Mouse (Mus musculus) megakaryocyte, embryonic 14.5 days (primary cell): Measurements from ENCODE around the gene Col18a1. TPM values are rescaled to one million over a fixed set of nuclear protein-coding genes. Genes with fewer than 3 reads are reported as not detected.

Source experiments
- H3K27me3 ChIP-seq: replicated peaks from 2 replicates; pipeline ENCODE3; 2012; ENCODE audit warnings: inconsistent platforms
- H3K36me3 ChIP-seq: replicated peaks from 2 replicates; pipeline ENCODE3; 2012; ENCODE audit warnings: low read length, inconsistent platforms, mixed read lengths
- H3K4me1 ChIP-seq: 2 replicates; pipeline ENCODE4 v1.6.1; 2012; ENCODE audit warnings: inconsistent platforms
- H3K4me3 ChIP-seq: replicated peaks from 2 replicates; pipeline ENCODE3; 2012; ENCODE audit warnings: moderate library complexity, mild to moderate bottlenecking, inconsistent platforms
- H3K9me3 ChIP-seq: 2 replicates; pipeline ENCODE4 v1.6.1; 2012; ENCODE audit warnings: inconsistent platforms
- FLI1 ChIP-seq: IDR thresholded peaks from 2 replicates; pipeline ENCODE4 v1.6.1; 2012; ENCODE audit warnings: low read length, inconsistent platforms, mixed read lengths
- GATA1 ChIP-seq: IDR thresholded peaks from 3 replicates; pipeline ENCODE4 v1.6.1; 2012; ENCODE audit warnings: mixed read lengths, low read length, inconsistent platforms, borderline replicate concordance
- polyA plus RNA-seq: library from polyadenylated mRNA; stranded (reverse); fragments of >175 nt; gene quantifications from 2 replicates; pipeline ENCODE4 v1.2.3, GENCODE M21; 2012; ENCODE audit warnings: low replicate concordance; ENCODE audit not compliant: insufficient read depth

The Col18a1 gene
- polyA plus RNA-seq, 1 experiment = 946 TPM

GRCm38 (mm10) chr10:77078961-77079360 is 87.4 kb downstream of the Col18a1 start:
- Histone ChIP-seq H3K9me3 (no peaks in the 10 kb centered on the region), H3K4me3 (no peak overlapping the region), H3K4me1 (peaks cover 10% of the 10 kb centered on the region), H3K36me3 (peaks cover 97% of the 10 kb centered on the region), H3K27me3 (no peaks in the 10 kb centered on the region)
- TF ChIP-seq GATA1 (no peak), FLI1 (no peak)

GRCm38 (mm10) chr10:77078456-77078855 is 87.9 kb downstream of the Col18a1 start:
- no peaks in the 10 kb centered on the region for H3K9me3 ChIP-seq
- no peak for TF ChIP-seq FLI1
- TF ChIP-seq GATA1 = no peak
- peaks cover 7% of the 10 kb centered on the region for H3K4me1 ChIP-seq
- peaks cover 97% of the 10 kb centered on the region for H3K36me3 ChIP-seq
- no peak overlapping the region for H3K4me3 ChIP-seq
- H3K27me3 ChIP-seq = no peaks in the 10 kb centered on the region

- Histone ChIP-seq H3K27me3 (no peaks in the 10 kb centered on the region), H3K4me1 (peaks cover 21% of the 10 kb centered on the region), H3K4me3 (no peak overlapping the region), H3K36me3 (peaks cover 100% of the 10 kb centered on the region), H3K9me3 (no peaks in the 10 kb centered on the region)
- TF ChIP-seq FLI1 (no peak), GATA1 (no peak)
These were observed 91.9 kb downstream of the Col18a1 start for GRCm38 (mm10) chr10:77074276-77074974.

DNA sequence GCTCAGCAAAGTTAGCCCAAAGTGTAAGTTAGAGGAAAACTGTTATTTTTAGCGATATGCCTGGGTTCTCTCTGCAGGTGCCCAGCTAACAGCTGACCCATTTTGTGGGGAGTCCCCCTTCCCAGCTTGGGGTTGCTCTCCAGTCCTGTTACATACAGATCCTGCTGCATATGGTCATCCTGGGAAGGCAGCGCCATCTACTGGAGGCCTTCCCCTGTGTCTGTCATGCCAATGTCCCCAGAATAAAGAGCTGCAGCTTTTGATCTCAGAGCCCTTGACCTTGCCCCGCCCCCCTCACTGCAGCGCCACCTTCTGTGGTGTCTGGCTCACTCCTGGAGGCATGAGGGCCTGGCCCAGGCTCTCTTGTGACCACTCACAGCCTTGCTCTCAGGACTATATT is 96.3 kb downstream of the Col18a1 start:
- TF ChIP-seq GATA1 (no peak), FLI1 (no peak)
- H3K36me3 ChIP-seq = peaks cover 99% of the 10 kb centered on the region

GRCm38 (mm10) chr10:77068469-77068868 is 97.9 kb downstream of the Col18a1 start:
- H3K4me3 ChIP-seq = no peak overlapping the region
- H3K27me3 ChIP-seq = no peaks in the 10 kb centered on the region
- peaks cover 99% of the 10 kb centered on the region for H3K36me3 ChIP-seq
- TF ChIP-seq FLI1 (no peak), GATA1 (no peak)
- no peaks in the 10 kb centered on the region for H3K9me3 ChIP-seq
- H3K4me1 ChIP-seq = peaks cover 57% of the 10 kb centered on the region

More for the DNA sequence above, 96.3 kb downstream of the Col18a1 start:
- H3K4me1 ChIP-seq = peaks cover 46% of the 10 kb centered on the region
- H3K9me3 ChIP-seq = no peaks in the 10 kb centered on the region
- H3K4me3 ChIP-seq = no peak overlapping the region
- H3K27me3 ChIP-seq = no peaks in the 10 kb centered on the region

GRCm38 (mm10) chr10:77064659-77065058 is 101.7 kb downstream of the Col18a1 start:
- peaks cover 38% of the 10 kb centered on the region for H3K4me1 ChIP-seq
- no peaks in the 10 kb centered on the region for H3K9me3 ChIP-seq
- H3K36me3 ChIP-seq = peaks cover 99% of the 10 kb centered on the region
- H3K4me3 ChIP-seq = no peak overlapping the region
- TF ChIP-seq FLI1 (no peak), GATA1 (no peak)
- no peaks in the 10 kb centered on the region for H3K27me3 ChIP-seq

DNA sequence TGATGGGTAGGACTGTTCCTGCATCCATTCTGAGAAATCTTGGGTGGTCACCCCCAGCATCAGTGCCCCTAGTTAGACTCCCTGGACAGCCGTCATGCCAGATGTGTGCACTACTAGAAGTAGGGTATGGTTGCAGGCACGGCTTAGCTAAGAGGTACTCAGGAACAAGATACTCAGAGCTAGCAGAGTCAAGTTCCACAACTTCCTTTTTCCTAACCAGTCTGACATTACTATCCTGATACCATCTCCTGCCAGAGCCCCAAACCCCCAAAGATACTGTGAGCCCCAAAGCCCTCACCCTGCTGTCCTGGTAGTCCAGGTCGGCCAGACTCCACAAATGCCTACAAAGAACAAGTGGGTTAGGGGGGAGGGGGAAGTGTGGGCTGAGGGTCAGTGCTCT is 102.1 kb downstream of the Col18a1 start:
- Histone ChIP-seq H3K4me3 (no peak overlapping the region), H3K9me3 (no peaks in the 10 kb centered on the region), H3K36me3 (peaks cover 99% of the 10 kb centered on the region), H3K27me3 (no peaks in the 10 kb centered on the region), H3K4me1 (peaks cover 34% of the 10 kb centered on the region)
- TF ChIP-seq FLI1 (no peak), GATA1 (no peak)

GRCm38 (mm10) chr10:77062393-77063010 is 103.8 kb downstream of the Col18a1 start:
- H3K9me3 ChIP-seq = no peaks in the 10 kb centered on the region
- peaks cover 20% of the 10 kb centered on the region for H3K4me1 ChIP-seq
- peaks cover 98% of the 10 kb centered on the region for H3K36me3 ChIP-seq
- TF ChIP-seq FLI1 (no peak), GATA1 (no peak)
- no peaks in the 10 kb centered on the region for H3K27me3 ChIP-seq
- H3K4me3 ChIP-seq = no peak overlapping the region

GRCm38 (mm10) chr10:77061426-77061825 is 104.9 kb downstream of the Col18a1 start:
- Histone ChIP-seq H3K4me3 (no peak overlapping the region), H3K27me3 (no peaks in the 10 kb centered on the region)

GRCm38 (mm10) chr10:77056768-77057167 is 109.6 kb downstream of the Col18a1 start:
- Histone ChIP-seq H3K4me3 (no peak overlapping the region), H3K4me1 (no peaks in the 10 kb centered on the region; the same call in 1 of the 2 replicates), H3K9me3 (no peaks in the 10 kb centered on the region), H3K36me3 (peaks cover 98% of the 10 kb centered on the region), H3K27me3 (no peaks in the 10 kb centered on the region)
- TF ChIP-seq GATA1 (no peak), FLI1 (no peak)

More at GRCm38 (mm10) chr10:77061426-77061825, 104.9 kb downstream of the Col18a1 start:
- Histone ChIP-seq H3K9me3 (no peaks in the 10 kb centered on the region), H3K36me3 (peaks cover 98% of the 10 kb centered on the region), H3K4me1 (peaks cover 16% of the 10 kb centered on the region)
- TF ChIP-seq GATA1 (no peak), FLI1 (no peak)
